Mouse (Mus musculus): ENCODE data around the gene Snrnp35.

Snrnp35 gene

DNA sequence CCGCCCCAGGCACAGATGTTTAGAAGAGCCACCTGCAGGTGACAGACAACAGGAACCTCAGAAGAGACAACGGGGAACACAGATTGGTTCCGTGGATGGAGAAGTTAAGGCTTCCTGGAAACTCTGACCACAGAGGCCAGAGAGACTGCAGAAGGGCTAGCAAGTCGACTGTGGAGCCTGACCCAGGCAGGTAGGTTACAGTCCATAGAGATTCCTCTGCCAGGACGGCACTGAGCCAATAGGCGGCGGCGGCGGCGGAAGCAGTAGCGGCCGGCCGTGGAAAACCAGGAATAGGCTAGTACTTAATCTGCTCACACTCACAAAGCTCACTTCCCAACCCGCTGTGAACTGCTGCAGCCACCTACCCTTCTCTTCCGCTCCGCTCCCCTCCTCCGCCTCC, 53.8 kb downstream of the Snrnp35 start:
- peak; percentile 79 for DNase-seq (ENCODE audit: low read depth, low spot score)

DNA sequence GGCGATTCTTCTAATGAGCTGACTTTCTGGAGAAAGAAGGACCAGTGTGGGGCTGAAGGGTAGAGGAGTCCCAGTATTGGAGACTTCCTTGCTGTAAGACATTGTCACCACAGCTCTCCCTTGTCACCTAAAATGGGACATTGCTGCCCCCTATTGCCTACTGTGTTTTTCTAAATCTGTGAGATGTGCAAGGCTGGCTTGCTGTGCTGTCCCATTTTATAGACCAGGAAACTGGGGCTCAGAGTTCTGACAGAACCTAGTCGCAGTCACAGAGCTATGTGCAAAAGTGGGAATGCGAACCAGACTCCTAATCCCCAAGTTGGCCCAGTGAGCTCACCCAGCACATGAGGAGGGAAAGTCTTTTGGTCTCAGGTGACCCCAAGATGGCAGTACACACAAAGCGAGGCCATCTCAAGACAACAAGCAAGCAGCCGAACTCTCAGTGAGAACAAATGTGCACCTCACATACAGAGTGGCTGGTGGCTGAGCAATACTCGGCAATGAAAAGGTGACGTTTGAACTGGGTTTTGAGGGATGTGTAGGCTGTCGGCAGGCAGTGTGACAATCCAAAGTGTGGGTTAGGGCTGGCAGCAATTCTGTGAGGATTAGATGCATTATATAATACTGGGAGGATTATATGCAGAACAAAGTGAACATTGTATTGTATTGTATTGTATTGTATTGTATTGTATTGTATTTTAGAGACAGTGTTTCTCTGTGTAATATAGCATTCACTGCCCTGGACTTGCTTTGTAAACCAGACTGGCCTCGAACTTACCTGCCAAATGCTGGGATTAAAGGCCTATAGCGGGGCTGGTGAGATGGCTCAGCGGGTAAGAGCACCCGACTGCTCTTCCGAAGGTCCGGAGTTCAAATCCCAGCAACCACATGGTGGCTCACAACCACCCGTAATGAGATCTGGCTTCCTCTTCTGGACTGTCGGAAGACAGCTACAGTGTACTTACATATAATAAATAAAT, 56.2 kb downstream of the Snrnp35 start:
- DNase-seq (ENCODE audit: low read depth, low spot score): peak; percentile 70

DNA sequence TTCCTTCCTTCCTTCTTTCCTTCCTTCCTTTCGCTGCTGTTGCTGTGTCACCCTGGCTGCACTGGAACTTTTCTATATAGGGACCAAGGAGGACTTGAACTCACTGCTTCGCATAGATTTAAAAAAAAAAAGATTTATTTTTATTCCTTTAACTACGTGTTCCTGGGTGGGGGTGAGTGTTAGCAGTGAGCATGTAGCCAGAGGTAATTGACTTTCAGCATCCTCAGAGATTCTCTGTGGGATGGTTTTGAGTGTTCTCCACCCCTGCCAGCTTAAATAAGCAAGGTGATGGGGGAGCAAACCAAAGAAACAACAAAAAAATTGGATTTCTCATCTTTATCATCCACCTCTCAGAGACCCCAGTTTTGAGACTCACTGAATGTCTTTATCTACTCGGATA, 57.0 kb downstream of the Snrnp35 start:
- DNase-seq (ENCODE audit: low read depth, low spot score): no peak

DNA sequence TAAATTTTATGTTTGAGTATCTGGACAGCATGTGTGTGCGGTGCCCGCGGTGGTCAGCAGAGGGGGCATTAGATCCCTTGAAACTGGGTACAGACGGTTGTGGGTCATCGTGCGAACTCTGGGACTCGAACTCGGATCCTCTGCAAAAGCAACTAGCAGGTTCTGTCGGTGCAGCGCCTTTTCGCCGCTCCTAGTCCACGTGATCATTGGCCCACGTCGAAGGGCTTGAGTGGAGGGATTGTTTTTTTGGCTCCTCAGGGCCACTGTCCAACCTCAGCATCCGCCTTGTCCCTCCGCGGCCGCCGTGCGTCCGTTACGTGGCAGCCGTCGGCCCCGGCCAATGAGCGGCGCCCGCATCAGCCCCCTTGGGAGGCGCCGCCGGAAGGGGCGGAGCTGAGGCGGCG, 57.5 kb downstream of the Snrnp35 start, which contains the start of gene Tmed2:
TSS of gene Tmed2 (plus strand) at position 313 of the 404 bp plus-strand sequence.
- DNase-seq (ENCODE audit: low read depth, low spot score): peak; percentile 97
